Mouse (Mus musculus) stomach, embryonic 16.5 days (tissue): ENCODE data around the gene Mapk7. TPM values are rescaled to one million over a fixed set of nuclear protein-coding genes. Genes with fewer than 3 reads are reported as not detected.

Experiments used
- ATAC-seq: fragments of 200-750 bp; cut with Nextera tagmentation; 2 replicates; pipeline ENCODE4 v1.8.0; 2017; ENCODE audit warnings: moderate number of reproducible peaks, moderate TSS enrichment; ENCODE audit not compliant: insufficient read depth, low FRiP score
- H3K27ac ChIP-seq: fragments of 300-500 bp; sonication (generic); 2 replicates; pipeline ENCODE4 v1.5.1; 2014; ENCODE audit warnings: low read length
- H3K27me3 ChIP-seq: fragments of 300-500 bp; sonication (generic); 2 replicates; pipeline ENCODE4 v1.6.1; 2014; ENCODE audit warnings: low read length, control low read depth, mixed read lengths; ENCODE audit not compliant: control insufficient read depth, insufficient read depth
- H3K36me3 ChIP-seq: fragments of 300-500 bp; sonication (generic); 2 replicates; pipeline ENCODE4 v1.6.1; 2014; ENCODE audit warnings: low read length; ENCODE audit not compliant: control insufficient read depth, insufficient read depth
- H3K4me1 ChIP-seq: fragments of 300-500 bp; sonication (generic); 2 replicates; pipeline ENCODE4 v1.6.1; 2014; ENCODE audit warnings: low read length, control low read depth, mixed read lengths; ENCODE audit not compliant: control insufficient read depth, insufficient read depth
- H3K4me2 ChIP-seq: fragments of 300-500 bp; sonication (generic); 2 replicates; pipeline ENCODE4 v1.6.1; 2014; ENCODE audit warnings: low read depth, low read length, mixed read lengths
- H3K4me3 ChIP-seq: fragments of 300-500 bp; sonication (generic); replicated peaks from 2 replicates; pipeline ENCODE4 v1.5.1; 2014; ENCODE audit warnings: mild to moderate bottlenecking, low read length
- H3K9ac ChIP-seq: fragments of 300-500 bp; sonication (generic); 2 replicates; pipeline ENCODE4 v1.6.1; 2014; ENCODE audit warnings: low read length
- H3K9me3 ChIP-seq: fragments of 300-500 bp; sonication (generic); replicated peaks from 2 replicates; pipeline ENCODE4 v1.6.1; 2016; ENCODE audit warnings: low read length, control low read depth; ENCODE audit not compliant: control insufficient read depth
- WGBS: fragments of 180-500 bp; shearing (Covaris S2); extraction: QIAGEN DNeasy Blood & Tissue Kit; methylation state at CpG from one replicate; pipeline ENCODE4 v1.1.7; 2014; 5-methylcytosine and 5-hydroxymethylcytosine counted together
- polyA plus RNA-seq: library from polyadenylated mRNA; unstranded; fragments of >200 nt; fragmentation: Nextera tagmentation; extraction: Ambion mirVana; gene quantifications from 2 replicates; pipeline ENCODE4 v1.2.1, GENCODE M21; 2015

Mapk7 gene
- polyA plus RNA-seq, 1 experiment from 2014 or later: 41.0 TPM

DNA sequence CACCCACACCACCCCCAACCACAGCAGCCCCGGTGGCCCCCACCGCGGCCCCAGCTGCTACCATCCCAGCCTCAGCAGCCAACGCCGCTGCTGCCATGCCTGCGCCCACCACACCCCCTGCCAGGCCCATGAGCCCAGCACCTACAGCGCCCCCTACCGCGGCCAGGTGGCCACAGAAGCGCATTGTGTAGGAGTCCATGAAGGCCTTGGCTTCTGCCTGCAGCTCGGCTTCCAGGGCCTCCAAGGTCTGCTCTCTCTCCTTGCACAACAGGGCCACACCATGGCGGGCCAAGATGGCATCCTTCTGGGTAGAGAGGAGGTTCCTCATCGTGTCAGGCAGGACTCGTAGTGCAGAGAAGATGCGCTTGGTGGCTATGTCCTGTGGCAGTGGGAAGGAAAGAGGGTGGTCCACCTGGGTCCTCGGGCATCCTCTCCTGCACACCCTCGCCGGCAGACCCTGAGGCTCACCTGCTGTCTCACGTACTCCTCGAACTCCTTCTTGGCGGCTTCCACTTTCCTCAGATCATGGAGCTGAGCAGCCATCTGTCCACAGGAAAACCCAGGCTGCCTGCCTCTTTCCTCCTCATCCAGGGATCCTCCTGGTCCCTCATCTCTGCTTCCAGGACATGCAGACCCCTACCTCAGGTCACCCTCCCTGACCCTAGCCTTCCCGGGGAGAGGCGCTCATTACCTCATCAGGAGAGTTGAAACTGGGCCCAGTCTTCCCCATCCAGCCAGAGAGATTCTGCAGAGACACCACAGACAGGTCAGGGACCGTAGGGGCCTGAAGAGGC is 44.5 kb downstream of the Mapk7 start:
- H3K9ac ChIP-seq: no peak overlapping the region
- no peak for ATAC-seq
- H3K4me1 ChIP-seq: peaks cover 12% of the 10 kb centered on the region

DNA sequence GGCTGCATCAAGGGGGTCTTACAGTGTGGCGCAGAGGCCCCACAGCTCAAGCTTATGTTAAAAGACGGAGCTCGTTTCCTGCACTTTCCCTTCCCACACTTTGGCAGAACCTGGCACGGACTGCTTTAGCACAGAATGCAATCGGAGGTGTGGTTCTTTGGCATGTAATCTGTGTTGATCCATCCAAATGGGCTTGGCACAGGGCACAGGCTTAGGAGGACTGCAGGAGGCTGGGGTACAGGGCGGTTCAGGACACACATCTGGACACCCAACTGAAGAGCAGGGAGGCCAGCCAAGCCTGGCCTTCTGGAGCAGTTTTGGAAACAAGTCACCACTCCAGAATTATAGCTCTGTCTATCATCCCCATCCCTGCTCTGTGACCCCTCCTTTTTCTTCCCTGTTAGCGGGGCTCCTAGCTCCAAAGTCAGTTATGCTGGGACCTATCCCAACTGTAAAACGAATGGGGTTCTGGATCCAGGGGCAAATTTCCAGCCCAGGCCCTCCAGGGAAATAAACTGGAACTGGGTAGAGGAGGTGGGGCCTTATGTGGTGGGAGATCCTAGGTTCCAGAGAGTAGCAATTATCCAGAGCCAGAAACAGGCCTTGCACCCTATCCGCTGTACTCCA is 45.5 kb downstream of the Mapk7 start:
- Histone ChIP-seq H3K27ac (peak overlapping the region; percentile 64), H3K4me3 (no peak overlapping the region), H3K4me2 (no peak overlapping the region), H3K4me1 (peaks cover 11% of the 10 kb centered on the region), H3K27me3 (no peaks in the 10 kb centered on the region), H3K9me3 (no peaks in the 10 kb centered on the region), H3K36me3 (no peaks in the 10 kb centered on the region), H3K9ac (no peak overlapping the region; the same call in 1 of the 2 replicates)
- peak; percentile 63 for ATAC-seq
- WGBS: 56% methylated on average over 9 of the region's 9 CpGs

More for the DNA sequence above, 44.5 kb downstream of the Mapk7 start:
- Histone ChIP-seq H3K4me2 (no peak overlapping the region), H3K9me3 (no peaks in the 10 kb centered on the region), H3K27me3 (no peaks in the 10 kb centered on the region), H3K36me3 (no peaks in the 10 kb centered on the region), H3K4me3 (no peak overlapping the region), H3K27ac (peak overlapping the region; percentile 64)
- 72% methylated on average over 24 of the region's 24 CpGs for WGBS

DNA sequence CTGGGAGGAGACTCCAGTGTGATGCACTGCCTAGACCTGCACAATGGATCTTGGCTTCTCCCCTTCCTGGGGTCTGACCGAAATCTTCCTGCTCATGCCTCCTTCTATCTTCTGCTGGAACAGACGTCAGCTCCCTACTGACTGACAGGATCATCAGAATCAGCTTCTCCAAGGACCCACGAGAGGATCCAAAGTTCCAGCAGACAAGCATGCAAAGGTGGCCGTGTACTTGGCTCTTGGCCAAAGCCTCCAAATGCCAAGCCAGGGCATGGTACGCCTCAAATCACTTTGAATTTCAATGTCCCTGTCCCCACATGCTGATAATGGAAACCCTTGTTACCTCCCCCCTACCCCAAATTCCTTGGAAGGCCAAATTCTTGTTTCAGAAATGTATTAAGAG is 46.2 kb downstream of the Mapk7 start:
- H3K4me3 ChIP-seq: no peak overlapping the region
- H3K4me2 ChIP-seq: no peak overlapping the region
- 55% methylated on average over 5 of the region's 5 CpGs for WGBS
- H3K36me3 ChIP-seq: no peaks in the 10 kb centered on the region
- no peak overlapping the region for H3K9ac ChIP-seq
- H3K27ac ChIP-seq: no peak overlapping the region
- no peak for ATAC-seq
- H3K27me3 ChIP-seq: no peaks in the 10 kb centered on the region
- H3K4me1 ChIP-seq: peaks cover 9% of the 10 kb centered on the region
- no peaks in the 10 kb centered on the region for H3K9me3 ChIP-seq

DNA sequence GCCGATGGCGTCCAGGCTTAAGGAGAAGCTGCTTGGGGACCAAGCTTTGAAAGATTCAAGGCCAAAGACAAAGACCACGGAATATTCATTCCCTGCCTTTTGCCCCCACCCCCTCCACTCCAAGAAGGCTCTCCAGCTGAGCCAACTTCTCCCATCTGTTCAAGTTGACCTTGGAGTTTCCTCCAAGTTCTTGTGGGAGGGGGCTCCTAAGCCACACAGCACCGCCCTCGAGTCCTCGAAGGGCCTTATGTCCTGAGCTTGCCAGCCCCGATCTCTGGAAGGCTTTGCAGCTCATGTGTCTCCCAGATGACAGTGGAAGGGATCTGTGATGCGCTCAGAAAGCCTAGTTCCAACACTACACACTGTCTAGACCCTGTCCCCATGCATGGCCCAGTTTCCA is 46.9 kb downstream of the Mapk7 start:
- H3K4me2 ChIP-seq: no peak overlapping the region
- ATAC-seq: no peak
- H3K27ac ChIP-seq: no peak overlapping the region
- no peak overlapping the region for H3K4me3 ChIP-seq
- no peaks in the 10 kb centered on the region for H3K36me3 ChIP-seq
- no peak overlapping the region for H3K9ac ChIP-seq
- H3K4me1 ChIP-seq: peaks cover 9% of the 10 kb centered on the region
- no peaks in the 10 kb centered on the region for H3K9me3 ChIP-seq
- WGBS: 65% methylated on average over 8 of the region's 8 CpGs
- H3K27me3 ChIP-seq: no peaks in the 10 kb centered on the region

DNA sequence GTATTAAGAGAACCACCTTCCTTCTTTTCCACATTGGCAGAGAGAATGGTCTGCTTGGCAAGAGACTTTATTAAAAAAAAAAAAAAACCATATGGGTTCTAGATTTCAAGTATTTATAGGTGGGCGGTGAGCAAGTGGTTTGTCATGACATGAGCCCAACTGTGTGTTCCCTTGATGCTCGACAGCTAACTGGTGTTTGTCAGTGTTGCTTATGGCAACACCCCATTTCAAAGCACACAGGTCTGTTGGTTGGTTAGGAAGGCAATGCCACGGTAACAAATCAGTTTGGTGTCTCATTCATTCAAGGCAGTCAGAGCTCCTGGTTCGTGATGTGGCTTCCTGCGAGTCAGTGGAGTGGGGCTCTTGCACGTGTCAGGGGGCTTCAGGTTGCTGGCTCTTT is 50.4 kb downstream of the Mapk7 start:
- no peaks in the 10 kb centered on the region for H3K36me3 ChIP-seq
- no peak overlapping the region for H3K4me2 ChIP-seq
- H3K27ac ChIP-seq: no peak overlapping the region
- H3K27me3 ChIP-seq: no peaks in the 10 kb centered on the region
- 84% methylated on average over 6 of the region's 6 CpGs for WGBS
- H3K9ac ChIP-seq: no peak overlapping the region
- ATAC-seq: no peak
- no peak overlapping the region for H3K4me3 ChIP-seq
- H3K4me1 ChIP-seq: 0 out of 2 replicates have a peak, but pooled peaks cover under 1% of the 10 kb centered on the region
- no peaks in the 10 kb centered on the region for H3K9me3 ChIP-seq

DNA sequence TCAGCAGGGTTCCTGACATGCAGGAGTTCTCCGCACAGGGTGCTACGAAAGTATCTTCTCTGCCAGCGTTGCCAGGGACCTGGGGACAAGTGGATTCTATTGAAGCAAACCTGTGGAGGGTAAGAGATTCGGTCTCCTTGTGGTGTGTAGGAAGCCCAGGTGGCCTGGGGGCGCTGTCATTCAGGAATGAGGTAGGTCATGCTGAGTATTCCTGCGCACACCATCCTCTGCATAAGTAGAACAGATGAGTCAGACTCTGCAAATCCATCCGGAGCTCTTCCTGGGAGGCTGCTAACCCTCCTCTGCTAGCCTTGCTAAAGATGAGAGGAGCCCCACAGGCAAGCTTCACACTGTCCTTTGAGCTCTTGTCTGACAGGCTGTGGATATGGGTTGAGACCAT is 52.5 kb downstream of the Mapk7 start:
- ATAC-seq: no peak
- Histone ChIP-seq H3K36me3 (no peaks in the 10 kb centered on the region), H3K9ac (no peak overlapping the region), H3K4me2 (no peak overlapping the region), H3K27me3 (no peaks in the 10 kb centered on the region), H3K4me1 (no peaks in the 10 kb centered on the region), H3K9me3 (no peaks in the 10 kb centered on the region), H3K27ac (no peak overlapping the region), H3K4me3 (no peak overlapping the region)
- WGBS: 82% methylated on average over 7 of the region's 7 CpGs

DNA sequence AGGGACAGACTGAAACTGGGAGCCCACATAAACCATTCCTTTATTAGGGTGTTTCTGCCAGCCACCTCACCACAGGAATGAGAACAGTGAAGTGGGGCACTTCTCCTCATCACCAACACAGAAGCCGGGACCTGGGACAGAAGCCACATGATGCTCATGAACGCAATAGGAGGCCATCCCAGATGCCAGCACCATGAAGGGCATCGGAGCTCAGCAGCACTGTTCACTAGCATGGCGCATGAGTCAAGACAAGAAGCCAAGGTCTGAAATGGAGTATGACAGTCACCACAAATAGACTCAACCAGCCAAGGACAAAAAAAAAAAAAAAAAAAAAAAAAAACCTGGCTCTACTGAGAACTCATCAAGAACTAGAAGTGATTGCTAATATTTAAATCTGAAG is 53.8 kb downstream of the Mapk7 start:
- Histone ChIP-seq H3K27ac (no peak overlapping the region), H3K27me3 (no peaks in the 10 kb centered on the region), H3K4me2 (no peak overlapping the region), H3K4me1 (no peaks in the 10 kb centered on the region), H3K9ac (no peak overlapping the region), H3K36me3 (no peaks in the 10 kb centered on the region), H3K9me3 (no peaks in the 10 kb centered on the region), H3K4me3 (no peak overlapping the region)
- 91% methylated on average over 4 of the region's 4 CpGs for WGBS
- ATAC-seq: no peak

DNA sequence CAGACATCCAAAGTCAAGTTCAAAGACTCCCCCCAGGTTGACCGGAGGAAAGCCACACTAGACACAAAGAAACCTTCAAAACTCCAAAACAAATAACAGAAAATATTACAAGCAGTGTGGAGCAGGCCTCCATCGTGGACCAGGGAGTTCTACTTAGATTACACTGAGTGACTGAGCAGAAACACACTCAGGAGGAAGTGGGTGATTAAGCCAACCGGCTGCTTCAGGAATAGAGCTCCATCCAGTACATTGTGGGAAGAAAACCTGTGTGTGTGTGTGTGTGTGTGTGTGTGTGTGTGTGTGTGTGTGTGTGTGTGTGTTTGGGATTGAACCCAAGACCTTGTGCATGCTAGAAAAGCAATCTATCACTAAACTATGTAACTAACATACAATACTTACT is 55.0 kb downstream of the Mapk7 start:
- H3K36me3 ChIP-seq: no peaks in the 10 kb centered on the region
- no peaks in the 10 kb centered on the region for H3K27me3 ChIP-seq
- no peaks in the 10 kb centered on the region for H3K4me1 ChIP-seq
- H3K9ac ChIP-seq: no peak overlapping the region
- no peak overlapping the region for H3K4me3 ChIP-seq
- 58% methylated on average over 3 of the region's 3 CpGs for WGBS
- H3K4me2 ChIP-seq: no peak overlapping the region
- H3K27ac ChIP-seq: no peak overlapping the region
- no peak for ATAC-seq
- H3K9me3 ChIP-seq: no peaks in the 10 kb centered on the region
